Mouse (Mus musculus) kidney, embryonic 15.5 days (tissue): ENCODE measurements around the gene Gpr1. TPM values are rescaled to one million over a fixed set of nuclear protein-coding genes. Genes with fewer than 3 reads are reported as not detected.
A peak's percentile ranks its signal among the peaks of the same experiment; 100 is the strongest.
"Not testable (repeated sequence)": the region's sequence is repeated elsewhere in the genome, so short reads cannot be mapped to it uniquely, and the experiment has no call there.

Experiments
- ATAC-seq: fragments of 200-750 bp; cut with Nextera tagmentation; replicated peaks from 2 replicates; pipeline ENCODE4 v1.8.0; 2017; ENCODE audit warnings: moderate TSS enrichment; ENCODE audit not compliant: low FRiP score
- H3K27ac ChIP-seq: fragments of 300-500 bp; sonication (generic); 2 replicates; pipeline ENCODE4 v1.5.1; 2015; ENCODE audit warnings: mild to moderate bottlenecking, inconsistent platforms
- H3K27me3 ChIP-seq: fragments of 300-500 bp; sonication (generic); 2 replicates; pipeline ENCODE4 v1.6.1; 2015; ENCODE audit warnings: inconsistent platforms
- H3K36me3 ChIP-seq: fragments of 300-500 bp; sonication (generic); 2 replicates; pipeline ENCODE4 v1.6.1; 2015; ENCODE audit warnings: inconsistent platforms
- H3K4me1 ChIP-seq: fragments of 300-500 bp; sonication (generic); 2 replicates; pipeline ENCODE4 v1.6.1; 2015; ENCODE audit warnings: inconsistent platforms
- H3K4me2 ChIP-seq: fragments of 300-500 bp; sonication (generic); 2 replicates; pipeline ENCODE4 v1.6.1; 2015; ENCODE audit warnings: moderate library complexity, mild to moderate bottlenecking, inconsistent platforms
- H3K4me3 ChIP-seq: fragments of 300-500 bp; sonication (generic); replicated peaks from 2 replicates; pipeline ENCODE4 v1.5.1; 2015; ENCODE audit warnings: mild to moderate bottlenecking, inconsistent platforms
- H3K9ac ChIP-seq: fragments of 300-500 bp; sonication (generic); 2 replicates; pipeline ENCODE4 v1.6.1; 2015; ENCODE audit warnings: mild to moderate bottlenecking, inconsistent platforms
- H3K9me3 ChIP-seq: fragments of 300-500 bp; sonication (generic); replicated peaks from 2 replicates; pipeline ENCODE4 v1.6.1; 2016; ENCODE audit warnings: inconsistent platforms
- WGBS: fragments of 180-500 bp; shearing (Covaris S2); methylation state at CpG from one replicate; pipeline ENCODE4 v1.1.7; 2015; ENCODE audit warnings: mixed read lengths; 5-methylcytosine and 5-hydroxymethylcytosine counted together
- polyA plus RNA-seq: library from polyadenylated mRNA; unstranded; fragments of >200 nt; fragmentation: Nextera tagmentation; extraction: Ambion mirVana; gene quantifications from 2 replicates; pipeline ENCODE4 v1.2.1, GENCODE M21; 2015

Gene Gpr1
- polyA plus RNA-seq, 1 experiment from 2014 or later: 0.13 TPM

DNA sequence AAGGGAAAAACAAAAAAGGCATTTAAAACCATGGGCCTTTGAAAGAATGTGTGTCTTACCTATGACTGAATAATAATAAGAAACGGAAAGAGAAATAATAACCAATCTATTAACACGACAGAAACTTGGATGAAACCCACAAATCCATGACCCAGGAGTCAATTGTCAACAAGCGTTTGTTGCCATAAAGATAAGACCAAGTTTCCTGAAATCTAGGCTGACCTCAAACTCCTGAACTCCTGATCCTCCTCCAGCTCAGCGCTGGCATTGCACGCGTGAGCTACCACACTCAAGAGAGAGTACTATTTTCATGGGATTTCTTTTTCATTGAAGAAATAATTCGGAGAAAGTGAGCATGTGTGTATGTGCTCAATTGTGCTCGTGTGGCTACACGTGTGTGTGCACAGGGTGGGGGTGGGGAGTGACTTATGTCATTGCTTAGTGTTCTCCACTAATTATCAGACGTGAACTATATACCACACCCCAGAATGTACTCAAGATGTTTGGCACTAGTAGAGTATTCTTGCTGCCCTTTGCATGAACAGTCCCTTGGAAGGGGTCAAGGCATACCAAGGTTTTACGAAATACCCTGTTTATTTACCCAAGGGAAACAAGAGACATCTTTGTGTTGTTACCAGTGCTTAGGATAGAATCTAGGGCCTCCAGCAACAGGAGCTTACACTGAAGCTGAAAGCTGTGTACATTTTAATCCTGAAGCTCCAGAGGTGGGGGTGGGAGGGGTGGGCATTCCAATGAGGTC is 21.9 kb downstream of the Gpr1 start:
- H3K36me3 ChIP-seq: no peaks in the 10 kb centered on the region
- no peaks in the 10 kb centered on the region for H3K9me3 ChIP-seq
- H3K27me3 ChIP-seq: no peaks in the 10 kb centered on the region
- no peak overlapping the region for H3K4me3 ChIP-seq
- no peak overlapping the region for H3K9ac ChIP-seq
- no peaks in the 10 kb centered on the region for H3K4me1 ChIP-seq
- ATAC-seq: no peak
- no peak overlapping the region for H3K27ac ChIP-seq
- H3K4me2 ChIP-seq: no peak overlapping the region
- WGBS: 63% methylated on average over 11 of the region's 11 CpGs

DNA sequence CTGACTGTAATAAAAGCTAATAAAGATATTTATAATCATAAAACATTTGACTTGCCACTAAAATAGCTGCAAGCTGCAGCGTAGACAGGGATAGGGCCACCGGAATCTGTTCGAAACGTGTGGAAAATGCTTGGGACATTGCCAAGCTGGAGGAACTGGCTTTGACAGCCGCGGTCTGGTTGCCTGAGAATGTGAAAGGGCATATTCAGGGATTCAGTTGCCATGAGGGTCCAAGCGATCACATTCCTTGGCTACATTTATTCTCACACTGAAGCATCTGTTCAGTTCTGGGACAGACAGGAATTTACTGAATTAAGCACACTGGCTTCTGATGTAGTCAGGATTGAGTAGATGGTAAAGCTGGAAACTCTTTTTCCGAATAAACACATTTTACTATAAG is 23.5 kb downstream of the Gpr1 start:
- no peaks in the 10 kb centered on the region for H3K9me3 ChIP-seq
- no peaks in the 10 kb centered on the region for H3K36me3 ChIP-seq
- H3K9ac ChIP-seq: no peak overlapping the region
- H3K4me1 ChIP-seq: no peaks in the 10 kb centered on the region
- no peak overlapping the region for H3K4me2 ChIP-seq
- no peak overlapping the region for H3K4me3 ChIP-seq
- no peaks in the 10 kb centered on the region for H3K27me3 ChIP-seq
- H3K27ac ChIP-seq: no peak overlapping the region
- WGBS: 59% methylated on average over 8 of the region's 8 CpGs
- no peak for ATAC-seq

DNA sequence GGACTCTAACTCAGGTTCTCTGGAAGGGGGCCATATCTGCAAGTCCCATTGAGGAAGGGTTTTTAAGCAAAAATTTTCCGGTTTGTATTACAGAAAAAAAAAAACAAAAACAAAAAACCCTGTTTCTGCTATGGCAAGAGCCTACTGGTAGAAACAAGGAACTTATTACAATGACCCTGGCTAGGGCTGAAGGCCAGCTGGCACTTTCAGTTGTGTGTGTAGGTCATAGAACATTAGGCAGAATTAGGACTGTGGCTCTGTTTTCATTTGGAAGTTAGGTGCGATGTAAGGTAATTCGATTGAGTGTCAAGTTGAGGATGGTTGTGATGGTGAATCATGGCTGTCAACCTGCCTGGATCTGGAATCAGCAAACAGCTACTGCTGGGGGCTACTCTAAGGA is 25.8 kb downstream of the Gpr1 start:
- no peaks in the 10 kb centered on the region for H3K4me1 ChIP-seq
- H3K27ac ChIP-seq: no peak overlapping the region
- 93% methylated on average over 3 of the region's 3 CpGs for WGBS
- no peak overlapping the region for H3K4me3 ChIP-seq
- ATAC-seq: no peak
- H3K9me3 ChIP-seq: no peaks in the 10 kb centered on the region
- H3K27me3 ChIP-seq: no peaks in the 10 kb centered on the region
- no peak overlapping the region for H3K4me2 ChIP-seq
- no peak overlapping the region for H3K9ac ChIP-seq
- no peaks in the 10 kb centered on the region for H3K36me3 ChIP-seq

DNA sequence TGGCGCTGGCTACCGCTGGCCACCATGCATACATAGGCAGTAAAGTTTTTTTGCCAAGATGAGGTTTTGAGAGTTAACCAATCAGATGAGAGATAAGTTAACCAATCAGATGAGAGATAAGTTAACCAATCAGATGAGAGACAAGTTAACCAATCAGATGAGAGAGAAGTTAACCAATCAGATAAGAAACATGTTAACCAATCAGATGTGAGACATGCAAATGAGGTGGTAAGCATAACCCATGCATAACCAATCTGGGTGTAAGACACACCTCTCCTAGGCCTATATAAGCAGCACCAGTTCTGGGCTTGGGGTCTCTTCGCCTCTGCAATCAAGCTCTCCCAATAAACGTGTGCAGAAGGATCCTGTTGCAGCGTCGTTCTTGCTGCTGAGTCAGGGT is 28.9 kb downstream of the Gpr1 start:
- H3K4me1 ChIP-seq, H3K9me3 ChIP-seq, H3K27me3 ChIP-seq, ATAC-seq, H3K36me3 ChIP-seq, H3K27ac ChIP-seq, H3K9ac ChIP-seq, H3K4me2 ChIP-seq, H3K4me3 ChIP-seq: not testable (repeated sequence)
- 90% methylated on average over 6 of the region's 6 CpGs for WGBS

DNA sequence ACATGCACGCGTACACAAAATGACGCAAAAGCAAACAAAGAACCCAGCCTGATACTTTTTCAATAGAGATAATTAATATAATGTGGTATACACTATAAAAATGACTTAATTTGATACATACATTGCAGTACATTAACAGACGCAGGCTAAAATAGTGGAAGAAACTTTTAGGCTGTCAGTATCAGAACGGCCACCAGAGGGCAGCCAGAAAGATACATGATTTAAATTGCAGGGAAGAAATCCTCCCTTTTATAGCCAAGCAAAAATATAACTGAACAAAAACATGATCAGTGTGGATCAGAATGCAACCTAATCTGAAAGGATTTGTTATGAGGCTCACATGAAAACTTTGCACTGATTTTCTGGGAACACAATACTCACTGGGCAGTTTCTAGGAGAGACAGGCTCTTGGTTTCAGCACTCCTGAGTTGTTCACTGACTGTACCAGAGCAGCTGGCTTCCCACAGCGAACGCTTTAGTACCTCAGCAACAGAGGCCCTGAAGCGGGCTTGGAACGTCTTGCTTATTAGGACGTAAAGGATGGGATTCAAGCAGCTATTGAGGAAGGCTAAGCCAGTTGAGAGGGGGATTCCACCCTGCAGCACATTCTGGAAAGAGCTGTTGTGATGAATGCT is 31.6 kb downstream of the Gpr1 start:
- 63% methylated on average over 10 of the region's 10 CpGs for WGBS
- ATAC-seq: no peak
- Histone ChIP-seq H3K9me3 (no peaks in the 10 kb centered on the region), H3K36me3 (peaks cover 31% of the 10 kb centered on the region), H3K4me1 (peaks cover 9% of the 10 kb centered on the region), H3K4me2 (no peak overlapping the region), H3K4me3 (no peak overlapping the region), H3K27ac (no peak overlapping the region), H3K27me3 (no peaks in the 10 kb centered on the region), H3K9ac (no peak overlapping the region)

- peaks cover 32% of the 10 kb centered on the region for H3K36me3 ChIP-seq
- no peak overlapping the region for H3K9ac ChIP-seq
- WGBS: 82% methylated on average over 5 of the region's 5 CpGs
- ATAC-seq: no peak
- no peak overlapping the region for H3K4me2 ChIP-seq
- H3K9me3 ChIP-seq: no peaks in the 10 kb centered on the region
- H3K27ac ChIP-seq: no peak overlapping the region
- no peaks in the 10 kb centered on the region for H3K27me3 ChIP-seq
- H3K4me1 ChIP-seq: peaks cover 12% of the 10 kb centered on the region
- H3K4me3 ChIP-seq: no peak overlapping the region
Measured at GRCm38 (mm10) chr1:63182212-63182611, 32.1 kb downstream of the Gpr1 start.

DNA sequence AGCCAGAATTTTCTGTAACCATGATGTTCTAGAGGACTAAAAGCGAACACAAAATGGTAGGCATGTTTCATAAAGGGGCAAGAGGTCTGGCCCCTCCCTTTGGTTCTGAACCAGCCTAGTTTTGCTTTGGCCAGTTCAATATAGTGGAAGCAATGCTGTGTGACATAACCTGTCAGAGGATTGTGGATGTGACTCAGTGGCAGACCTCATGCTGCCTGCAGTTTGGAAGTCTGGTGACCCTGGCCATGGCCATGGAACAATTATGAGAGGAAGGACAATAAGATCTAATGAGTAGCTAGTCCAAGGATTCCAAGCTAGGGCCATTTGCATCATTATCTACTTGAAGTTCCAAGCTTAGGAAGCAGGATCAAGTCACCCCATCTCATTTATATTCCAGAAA is 32.9 kb downstream of the Gpr1 start:
- ATAC-seq: no peak
- Histone ChIP-seq H3K9me3 (no peaks in the 10 kb centered on the region), H3K4me3 (no peak overlapping the region), H3K4me2 (no peak overlapping the region), H3K36me3 (peaks cover 32% of the 10 kb centered on the region), H3K4me1 (peaks cover 12% of the 10 kb centered on the region), H3K27ac (no peak overlapping the region), H3K9ac (no peak overlapping the region), H3K27me3 (no peaks in the 10 kb centered on the region)
- 98% methylated on average over 1 of the region's 1 CpGs for WGBS

DNA sequence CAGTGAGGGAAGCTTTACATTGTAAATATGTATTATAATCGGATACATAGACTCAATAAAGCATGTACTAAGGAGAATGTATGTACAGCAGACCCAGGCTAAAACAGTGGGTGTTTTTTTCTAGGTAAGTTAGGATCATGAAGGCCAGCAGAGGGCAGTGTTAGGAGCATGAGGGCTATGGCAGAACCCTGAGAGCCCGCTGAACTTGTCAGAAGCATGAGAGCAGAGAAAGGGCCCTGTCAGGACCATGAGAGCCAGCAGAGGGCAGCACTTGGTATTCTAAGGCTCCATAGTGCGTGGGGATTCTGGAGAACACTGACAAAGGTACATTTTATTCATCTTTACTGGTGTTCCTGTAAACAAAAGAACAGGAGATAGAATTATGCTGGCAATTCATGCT is 33.3 kb downstream of the Gpr1 start:
- Histone ChIP-seq H3K9ac (no peak overlapping the region), H3K4me1 (peaks cover 12% of the 10 kb centered on the region), H3K9me3 (no peaks in the 10 kb centered on the region), H3K36me3 (peaks cover 32% of the 10 kb centered on the region), H3K27ac (no peak overlapping the region), H3K27me3 (no peaks in the 10 kb centered on the region), H3K4me2 (no peak overlapping the region), H3K4me3 (no peak overlapping the region)
- ATAC-seq: peak; percentile 78
- 5% methylated on average over 3 of the region's 3 CpGs for WGBS

- ATAC-seq, H3K27ac ChIP-seq, H3K27me3 ChIP-seq, H3K4me2 ChIP-seq, H3K9ac ChIP-seq, H3K4me3 ChIP-seq, H3K9me3 ChIP-seq: not testable (repeated sequence)
- H3K4me1 ChIP-seq: peaks cover 15% of the 10 kb centered on the region
- 69% methylated on average over 4 of the region's 4 CpGs for WGBS
- peaks cover 32% of the 10 kb centered on the region for H3K36me3 ChIP-seq
Measured at GRCm38 (mm10) chr1:63180575-63180974, 33.8 kb downstream of the Gpr1 start.

GRCm38 (mm10) chr1:63180122-63180521 is 34.2 kb downstream of the Gpr1 start:
- no peak overlapping the region for H3K9ac ChIP-seq
- H3K4me1 ChIP-seq: peaks cover 19% of the 10 kb centered on the region
- H3K27me3 ChIP-seq: no peaks in the 10 kb centered on the region
- no peak overlapping the region for H3K27ac ChIP-seq
- 93% methylated on average over 4 of the region's 4 CpGs for WGBS
- no peak overlapping the region for H3K4me3 ChIP-seq
- H3K9me3 ChIP-seq: no peaks in the 10 kb centered on the region
- no peak for ATAC-seq
- H3K4me2 ChIP-seq: no peak overlapping the region
- H3K36me3 ChIP-seq: peaks cover 32% of the 10 kb centered on the region

- H3K9ac ChIP-seq: peak overlapping the region; percentile 93
- no peaks in the 10 kb centered on the region for H3K9me3 ChIP-seq
- H3K27me3 ChIP-seq: no peaks in the 10 kb centered on the region
- peaks cover 39% of the 10 kb centered on the region for H3K36me3 ChIP-seq
- WGBS: 61% methylated on average over 3 of the region's 3 CpGs
- ATAC-seq: no peak
- H3K4me2 ChIP-seq: peak overlapping the region; percentile 70
- peaks cover 23% of the 10 kb centered on the region for H3K4me1 ChIP-seq
- 0 out of 2 replicates have a peak overlapping the region, but pooled peaks have one; percentile 91 for H3K27ac ChIP-seq
- peak overlapping the region; percentile 83 for H3K4me3 ChIP-seq
Measured at GRCm38 (mm10) chr1:63178308-63178707, 36.0 kb downstream of the Gpr1 start.

DNA sequence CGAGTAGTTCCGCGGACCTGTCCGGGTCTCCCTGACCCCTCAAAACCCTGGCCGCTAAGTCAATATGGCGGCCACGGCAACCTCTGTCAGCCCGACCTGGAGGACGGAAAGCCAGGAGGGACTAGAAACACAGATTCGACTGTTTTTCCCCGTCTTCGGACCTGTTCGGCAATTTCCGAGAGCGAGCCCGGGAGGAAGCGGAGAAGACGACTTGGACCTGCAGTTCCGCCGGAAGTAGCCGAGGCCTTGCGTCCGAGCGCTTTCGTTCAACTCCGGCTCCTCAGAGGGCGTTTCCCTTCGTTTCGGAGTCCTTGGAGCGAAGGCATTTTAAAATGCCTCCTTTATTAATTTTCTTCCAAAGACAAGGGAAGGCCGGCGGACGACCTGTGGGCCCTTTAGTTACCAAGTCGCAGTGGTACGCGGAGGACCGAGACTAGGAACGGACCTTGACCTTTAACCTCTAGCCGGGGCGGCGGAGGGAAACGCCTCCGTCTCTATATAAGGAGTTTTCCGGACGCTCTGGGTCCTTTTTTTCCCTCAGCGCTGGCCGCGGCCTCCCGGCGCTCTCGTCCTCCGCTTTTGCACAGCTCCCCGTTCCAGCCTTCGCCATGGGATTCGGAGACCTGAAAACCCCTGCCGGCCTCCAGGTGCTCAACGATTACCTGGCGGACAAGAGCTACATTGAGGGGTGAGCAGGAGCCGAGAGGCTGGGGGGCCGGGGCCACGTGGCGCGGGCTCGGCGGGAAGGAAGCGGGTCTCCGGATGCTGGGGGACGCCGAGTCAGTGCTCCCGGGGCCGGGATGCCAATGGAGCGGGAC is 37.5 kb downstream of the Gpr1 start, which contains the start of the genes Eef1b2 and Ndufs1:
Eef1b2 (plus strand) TSS at position 222 of the 818 bp plus-strand sequence.
Ndufs1 (minus strand) TSS at position 230 of the 818 bp plus-strand sequence.
- WGBS: under 1% methylated on average over 72 of the region's 72 CpGs
- H3K9me3 ChIP-seq: no peaks in the 10 kb centered on the region

More for the DNA sequence above, 37.5 kb downstream of the Gpr1 start, which contains the start of the genes Eef1b2 and Ndufs1:
- peak within 1 kb of the TSS; percentile 93 for H3K9ac ChIP-seq
- peak within 1 kb of the TSS; percentile 73 for H3K4me2 ChIP-seq
- H3K36me3 ChIP-seq: peaks cover 42% of the 10 kb centered on the region
- H3K4me3 ChIP-seq: peak within 1 kb of the TSS; percentile 83
- peaks cover 23% of the 10 kb centered on the region for H3K4me1 ChIP-seq
- no peaks in the 10 kb centered on the region for H3K27me3 ChIP-seq
- peak within 1 kb of the TSS; percentile 91 for H3K27ac ChIP-seq
- ATAC-seq: peak; percentile 90
